Mouse (Mus musculus): Measurements from ENCODE around the gene Prr3.

DNA sequence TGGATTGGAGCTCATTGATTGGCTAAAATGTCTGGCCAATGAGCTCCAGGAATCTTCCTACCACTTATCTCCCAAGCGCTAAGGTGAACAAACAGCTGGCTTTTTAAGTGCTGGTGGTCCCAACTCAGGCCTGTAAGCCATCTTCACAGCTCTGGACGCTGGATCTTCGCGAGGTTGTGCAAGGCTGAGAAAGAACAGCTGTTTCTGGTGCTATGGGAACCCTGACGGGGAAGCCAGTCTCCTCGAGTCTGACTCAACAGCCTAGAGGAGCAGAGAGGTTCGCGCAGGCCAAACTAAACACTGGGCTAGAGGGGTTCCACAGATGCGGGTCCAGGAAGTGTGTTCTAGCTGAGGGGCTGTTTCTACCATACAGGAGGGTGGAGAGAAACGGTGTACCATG, 11.7 kb upstream of the Prr3 start:
- no peak for TF ChIP-seq CTCF (IDR thresholded peaks at IDR 0.05; ENCODE audit: low read depth)
- TF ChIP-seq EP300 (IDR thresholded peaks at IDR 0.05; ENCODE audit: low read depth): no peak
